Mouse (Mus musculus): ENCODE measurements around the gene Dclk2. TPM values are rescaled to one million over a fixed set of nuclear protein-coding genes. Genes with fewer than 3 reads are reported as not detected.

The Dclk2 gene
- polyA plus RNA-seq, 1 experiment from 2014 or later = 5.7 TPM

DNA sequence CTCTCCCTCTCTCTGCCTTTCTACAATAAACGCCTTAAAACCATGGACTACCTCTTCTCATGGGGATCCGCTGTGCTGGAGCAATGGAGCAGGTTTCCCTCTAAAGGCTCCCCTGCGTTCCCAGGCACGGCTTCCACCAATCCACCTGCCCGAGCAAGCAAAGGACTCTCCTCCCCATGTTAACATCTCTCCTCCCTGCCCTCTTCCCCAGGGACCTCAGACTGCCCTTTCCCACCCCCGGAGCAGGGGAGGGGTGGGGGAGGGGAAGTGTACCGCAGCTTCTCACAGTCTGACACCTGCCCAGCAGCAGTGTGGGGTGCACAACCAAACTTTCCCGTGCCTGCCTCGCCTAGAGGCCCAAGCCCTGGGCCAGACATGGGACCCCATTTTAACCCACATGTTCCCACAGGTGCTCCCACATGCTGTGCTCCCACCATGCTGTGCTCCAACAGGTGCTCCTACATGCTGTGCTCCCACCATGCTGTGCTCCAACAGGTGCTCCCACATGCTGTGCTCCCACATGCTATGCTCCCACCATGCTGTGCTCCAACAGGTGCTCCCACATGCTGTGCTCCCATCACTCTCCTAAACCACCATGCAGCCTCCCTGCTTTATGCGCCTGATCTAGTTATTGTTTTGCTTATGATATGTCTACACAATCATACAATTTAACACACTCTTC is 57.2 kb downstream of the Dclk2 start:
- WGBS (ENCODE audit: insufficient replicate concordance) = 44% methylated on average over 9 of the region's 10 CpGs
- TF ChIP-seq CTCF (IDR thresholded peaks at IDR 0.05; ENCODE audit: low read depth) (no peak), EP300 (IDR thresholded peaks at IDR 0.05; ENCODE audit: low read depth) (no peak)
- DNase-seq = peak; percentile 14
- Histone ChIP-seq H3K9ac (replicated peaks) (no peak overlapping the region), H3K27me3 (ENCODE audit: insufficient read depth, low read length) (no peaks in the 10 kb centered on the region), H3K4me1 (ENCODE audit: insufficient read depth) (0 out of 2 replicates have a peak, but pooled peaks cover 3% of the 10 kb centered on the region), H3K4me2 (ENCODE audit: low read depth, low read length) (no peak overlapping the region), H3K4me3 (ENCODE audit: low read depth, low read length) (no peak overlapping the region), H3K9me3 (ENCODE audit: low read length) (no peaks in the 10 kb centered on the region), H3K27ac (ENCODE audit: low read depth) (no peak overlapping the region), H3K36me3 (replicated peaks; ENCODE audit: insufficient read depth, low read length) (no peaks in the 10 kb centered on the region)
- ATAC-seq = no peak

DNA sequence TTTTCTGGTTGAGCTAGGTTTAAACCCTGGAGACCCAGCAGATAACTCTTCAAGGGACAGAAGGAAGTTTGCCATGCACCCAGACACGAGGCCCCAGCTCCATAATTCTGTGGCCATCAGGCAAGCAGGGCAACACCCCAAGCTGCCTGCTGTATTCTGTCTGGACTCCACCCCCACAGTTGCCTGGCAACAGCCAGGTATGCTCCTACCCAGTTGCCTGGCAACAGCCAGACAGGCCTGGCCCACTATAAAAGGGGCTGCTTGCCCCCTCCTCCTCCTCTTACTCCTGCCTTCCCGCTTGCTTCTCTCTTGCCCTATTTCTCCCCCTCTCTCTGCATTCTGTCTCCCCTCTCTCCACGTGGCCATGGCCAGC is 57.7 kb downstream of the Dclk2 start:
- Histone ChIP-seq H3K36me3 (replicated peaks; ENCODE audit: insufficient read depth, low read length) (no peaks in the 10 kb centered on the region), H3K4me1 (ENCODE audit: insufficient read depth) (0 out of 2 replicates have a peak, but pooled peaks cover 3% of the 10 kb centered on the region), H3K9ac (replicated peaks) (no peak overlapping the region), H3K4me3 (ENCODE audit: low read depth, low read length) (no peak overlapping the region), H3K27ac (ENCODE audit: low read depth) (no peak overlapping the region), H3K9me3 (ENCODE audit: low read length) (no peaks in the 10 kb centered on the region), H3K4me2 (ENCODE audit: low read depth, low read length) (no peak overlapping the region), H3K27me3 (ENCODE audit: insufficient read depth, low read length) (no peaks in the 10 kb centered on the region)
- DNase-seq (no peak), ATAC-seq (no peak)
- WGBS (ENCODE audit: insufficient replicate concordance) = 38% methylated on average over 3 of the region's 3 CpGs
- TF ChIP-seq CTCF (IDR thresholded peaks at IDR 0.05; ENCODE audit: low read depth) = no peak
- no peak for TF ChIP-seq EP300 (IDR thresholded peaks at IDR 0.05; ENCODE audit: low read depth)

DNA sequence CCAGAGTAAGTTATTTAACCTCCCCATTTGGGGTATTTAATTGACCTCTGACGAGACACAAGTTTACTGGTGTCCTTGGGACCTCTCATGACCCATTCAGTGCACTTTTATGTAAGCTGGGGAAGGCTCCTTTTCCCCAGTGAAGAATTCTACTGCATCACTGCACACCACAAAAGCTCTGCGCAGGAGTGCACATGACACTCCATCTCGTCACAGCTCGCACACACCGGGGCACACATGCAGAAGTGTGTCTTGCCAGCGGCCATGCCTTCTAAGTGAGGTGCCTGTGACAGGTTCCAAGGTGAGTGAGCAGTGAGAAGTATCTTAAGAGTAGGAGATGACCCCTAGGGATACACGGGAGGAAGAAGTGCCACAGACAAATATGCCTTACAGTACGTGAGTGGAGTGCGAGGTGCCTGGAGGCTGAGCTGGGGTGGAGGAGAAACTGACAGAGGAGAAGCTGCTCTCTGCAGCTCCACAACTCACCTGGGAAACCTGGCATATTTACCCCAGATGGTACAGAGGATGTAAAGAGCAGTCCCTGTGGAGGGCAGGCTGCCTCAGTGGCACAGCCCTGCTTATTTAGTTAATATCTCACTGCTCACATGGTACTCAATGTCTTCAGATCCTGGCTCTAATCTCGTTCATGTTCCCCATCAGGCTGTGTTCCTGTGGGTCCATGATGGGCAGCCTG is 58.3 kb downstream of the Dclk2 start:
- TF ChIP-seq EP300 (IDR thresholded peaks at IDR 0.05; ENCODE audit: low read depth) (no peak), CTCF (IDR thresholded peaks at IDR 0.05; ENCODE audit: low read depth) (no peak)
- 69% methylated on average over 10 of the region's 10 CpGs for WGBS (ENCODE audit: insufficient replicate concordance)
- DNase-seq = no peak
- Histone ChIP-seq H3K9ac (replicated peaks) (no peak overlapping the region), H3K9me3 (ENCODE audit: low read length) (no peaks in the 10 kb centered on the region), H3K27me3 (ENCODE audit: insufficient read depth, low read length) (no peaks in the 10 kb centered on the region), H3K4me1 (ENCODE audit: insufficient read depth) (0 out of 2 replicates have a peak, but pooled peaks cover 3% of the 10 kb centered on the region), H3K4me2 (ENCODE audit: low read depth, low read length) (no peak overlapping the region), H3K27ac (ENCODE audit: low read depth) (no peak overlapping the region), H3K36me3 (replicated peaks; ENCODE audit: insufficient read depth, low read length) (no peaks in the 10 kb centered on the region), H3K4me3 (ENCODE audit: low read depth, low read length) (no peak overlapping the region)
- ATAC-seq = no peak

DNA sequence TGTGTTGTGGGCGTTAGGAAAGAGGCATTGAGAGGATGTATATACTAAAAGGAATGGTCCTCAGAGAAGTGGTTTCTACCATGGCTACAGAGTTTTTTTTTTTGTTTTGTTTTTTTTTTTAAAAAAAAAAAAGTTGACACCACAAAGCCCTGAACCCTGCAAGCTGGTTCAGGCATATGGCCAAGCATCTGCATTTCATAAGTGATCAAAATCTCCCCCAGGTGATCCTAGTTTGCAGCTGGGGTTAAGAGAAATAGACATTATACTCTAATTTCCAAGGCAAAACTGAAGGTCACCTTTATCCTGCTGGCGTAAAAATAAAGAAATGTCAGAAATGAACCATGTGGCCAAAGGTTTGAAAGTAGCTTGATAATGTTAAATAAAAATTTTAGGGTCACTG is 60.9 kb downstream of the Dclk2 start:
- 77% methylated on average over 2 of the region's 2 CpGs for WGBS (ENCODE audit: insufficient replicate concordance)
- Histone ChIP-seq H3K4me1 (ENCODE audit: insufficient read depth) (no peaks in the 10 kb centered on the region), H3K4me2 (ENCODE audit: low read depth, low read length) (no peak overlapping the region), H3K27me3 (ENCODE audit: insufficient read depth, low read length) (no peaks in the 10 kb centered on the region), H3K9ac (replicated peaks) (no peak overlapping the region), H3K36me3 (replicated peaks; ENCODE audit: insufficient read depth, low read length) (no peaks in the 10 kb centered on the region), H3K9me3 (ENCODE audit: low read length) (no peaks in the 10 kb centered on the region), H3K27ac (ENCODE audit: low read depth) (no peak overlapping the region), H3K4me3 (ENCODE audit: low read depth, low read length) (no peak overlapping the region)
- DNase-seq = no peak
- TF ChIP-seq EP300 (IDR thresholded peaks at IDR 0.05; ENCODE audit: low read depth) = no peak
- ATAC-seq = no peak

DNA sequence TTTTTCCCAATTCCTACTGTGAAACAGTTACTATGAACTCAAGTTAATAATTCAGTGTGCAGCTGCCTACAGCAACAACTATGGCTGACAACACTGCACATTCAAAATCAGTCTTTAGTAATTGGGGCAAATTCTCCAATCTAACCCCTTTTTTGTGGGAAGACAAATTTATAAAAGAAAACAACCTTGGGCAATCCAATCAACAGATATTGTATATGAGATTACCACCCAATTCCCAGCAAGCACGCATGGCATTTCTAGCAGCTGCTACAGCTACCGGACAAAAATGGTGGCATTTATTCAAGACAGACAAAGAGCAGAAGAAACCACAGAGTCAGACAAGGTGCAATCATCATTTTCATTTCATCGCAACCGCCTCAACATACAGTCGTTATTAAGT is 62.0 kb downstream of the Dclk2 start:
- H3K36me3 ChIP-seq (replicated peaks; ENCODE audit: insufficient read depth, low read length) = no peaks in the 10 kb centered on the region
- DNase-seq (no peak), ATAC-seq (no peak)
- no peaks in the 10 kb centered on the region for H3K27me3 ChIP-seq (ENCODE audit: insufficient read depth, low read length)
- no peak overlapping the region for H3K9ac ChIP-seq (replicated peaks)
- 87% methylated on average over 5 of the region's 5 CpGs for WGBS (ENCODE audit: insufficient replicate concordance)
- no peak overlapping the region for H3K4me3 ChIP-seq (ENCODE audit: low read depth, low read length)
- no peak overlapping the region for H3K27ac ChIP-seq (ENCODE audit: low read depth)
- TF ChIP-seq CTCF (IDR thresholded peaks at IDR 0.05; ENCODE audit: low read depth) (no peak), EP300 (IDR thresholded peaks at IDR 0.05; ENCODE audit: low read depth) (no peak)
- no peaks in the 10 kb centered on the region for H3K9me3 ChIP-seq (ENCODE audit: low read length)
- no peaks in the 10 kb centered on the region for H3K4me1 ChIP-seq (ENCODE audit: insufficient read depth)
- no peak overlapping the region for H3K4me2 ChIP-seq (ENCODE audit: low read depth, low read length)

DNA sequence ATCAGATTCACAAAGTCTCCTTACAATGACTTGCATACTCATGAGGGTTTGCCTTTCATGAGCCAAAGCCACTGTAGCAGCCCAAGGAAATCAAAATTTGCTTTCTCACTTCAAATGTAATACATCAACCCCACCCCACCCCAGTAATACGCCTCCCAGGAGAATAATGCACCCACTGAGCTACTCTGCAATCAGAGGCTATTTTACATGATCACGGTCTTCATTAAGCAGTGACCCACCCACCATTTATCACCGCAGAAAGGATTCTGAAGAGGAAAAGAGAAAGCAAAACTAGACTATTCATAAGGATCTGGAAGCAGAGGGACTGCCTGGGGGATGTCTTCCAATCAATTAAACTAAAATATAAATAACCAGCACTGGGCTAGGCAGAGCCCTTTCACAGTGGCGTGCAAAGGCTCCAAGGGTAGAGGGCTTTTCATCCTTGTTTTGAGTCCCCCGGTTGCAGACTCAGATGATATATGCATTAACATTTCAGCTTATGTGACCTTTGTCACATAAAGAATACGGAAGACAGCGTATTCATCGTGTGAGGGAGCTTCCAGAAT is 62.7 kb downstream of the Dclk2 start:
- H3K4me3 ChIP-seq (ENCODE audit: low read depth, low read length) = no peak overlapping the region
- 87% methylated on average over 8 of the region's 8 CpGs for WGBS (ENCODE audit: insufficient replicate concordance)
- H3K27ac ChIP-seq (ENCODE audit: low read depth) = no peak overlapping the region
- H3K9ac ChIP-seq (replicated peaks) = no peak overlapping the region
- H3K27me3 ChIP-seq (ENCODE audit: insufficient read depth, low read length) = no peaks in the 10 kb centered on the region
- no peak for DNase-seq
- H3K9me3 ChIP-seq (ENCODE audit: low read length) = no peaks in the 10 kb centered on the region
- no peaks in the 10 kb centered on the region for H3K36me3 ChIP-seq (replicated peaks; ENCODE audit: insufficient read depth, low read length)
- TF ChIP-seq CTCF (IDR thresholded peaks at IDR 0.05; ENCODE audit: low read depth) = no peak
- no peak overlapping the region for H3K4me2 ChIP-seq (ENCODE audit: low read depth, low read length)
- H3K4me1 ChIP-seq (ENCODE audit: insufficient read depth) = no peaks in the 10 kb centered on the region
- ATAC-seq = no peak
